Mouse (Mus musculus) erythroblast, embryonic 14.5 days (primary cell): Measurements from ENCODE around the gene Coro7.
"Not testable (repeated sequence)": the region's sequence is repeated elsewhere in the genome, so short reads cannot be mapped to it uniquely, and the experiment has no call there.

Experiments used
- GATA1 ChIP-seq: IDR thresholded peaks from 2 replicates; pipeline ENCODE4 v1.6.1; 2012; ENCODE audit warnings: low read length, inconsistent platforms, mixed read lengths
- TAL1 ChIP-seq: IDR thresholded peaks from 3 replicates; pipeline ENCODE4 v1.6.1; 2012; ENCODE audit warnings: low read length, inconsistent platforms, mixed read lengths

- TF ChIP-seq TAL1, GATA1: not testable (repeated sequence)
Measured at GRCm38 (mm10) chr16:4680922-4681455, 1.4 kb upstream of the Coro7 start.
